Mouse (Mus musculus): ENCODE data around the gene Ebf3. TPM values are rescaled to one million over a fixed set of nuclear protein-coding genes. Genes with fewer than 3 reads are reported as not detected.

Ebf3 gene
- polyA plus RNA-seq, 2 experiments: 0.07 TPM; not detected in 1

DNA sequence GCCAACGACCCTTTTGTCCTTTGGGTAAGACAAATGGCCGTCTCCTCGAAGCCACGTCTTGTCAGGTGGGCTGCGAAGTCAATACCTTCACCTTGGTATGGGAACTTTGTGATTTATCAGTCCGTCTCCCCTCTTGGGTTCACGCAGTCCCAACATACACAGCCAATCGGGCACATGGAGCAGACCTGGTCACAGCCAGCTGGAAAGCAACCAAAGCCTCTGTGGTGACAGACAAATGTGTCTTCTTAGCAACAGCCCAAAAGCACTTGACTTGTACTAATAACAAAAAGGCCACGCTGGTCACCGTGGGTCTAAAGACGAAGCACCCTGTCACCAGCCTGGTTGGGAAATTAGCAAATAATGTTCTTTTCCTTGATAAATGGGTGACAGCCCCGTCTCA, 95.5 kb downstream of the Ebf3 start:
- Histone ChIP-seq H3K27me3 (ENCODE audit: control insufficient read depth, insufficient read depth, low read length) (no peaks in the 10 kb centered on the region), H3K9ac (replicated peaks) (no peak overlapping the region), H3K9me3 (ENCODE audit: control insufficient read depth, low read length) (no peaks in the 10 kb centered on the region), H3K4me3 (ENCODE audit: insufficient read depth in 1 of 2, low read depth in 2 of 2, low read length in 2 of 2) (no peak overlapping the region), H3K4me1 (replicated peaks; ENCODE audit: control insufficient read depth in 2 of 2, insufficient read depth in 2 of 2, low read length in 1 of 2) (no peaks in the 10 kb centered on the region), H3K36me3 (replicated peaks; ENCODE audit: control insufficient read depth, insufficient read depth, low read depth) (no peaks in the 10 kb centered on the region), H3K27ac (no peak overlapping the region), H3K4me2 (ENCODE audit: low read depth) (no peak overlapping the region)
- ATAC-seq (ENCODE audit: insufficient read depth) (no peak), DNase-seq (ENCODE audit: low read depth in 3 of 3, low spot score in 3 of 3) (no peak)
- TF ChIP-seq CTCF (IDR thresholded peaks at IDR 0.05; ENCODE audit: low read depth) (no peak), EP300 (IDR thresholded peaks at IDR 0.05; ENCODE audit: low read depth) (no peak)
- 62% methylated on average over 12 of the region's 12 CpGs for WGBS (ENCODE audit: insufficient replicate concordance)

DNA sequence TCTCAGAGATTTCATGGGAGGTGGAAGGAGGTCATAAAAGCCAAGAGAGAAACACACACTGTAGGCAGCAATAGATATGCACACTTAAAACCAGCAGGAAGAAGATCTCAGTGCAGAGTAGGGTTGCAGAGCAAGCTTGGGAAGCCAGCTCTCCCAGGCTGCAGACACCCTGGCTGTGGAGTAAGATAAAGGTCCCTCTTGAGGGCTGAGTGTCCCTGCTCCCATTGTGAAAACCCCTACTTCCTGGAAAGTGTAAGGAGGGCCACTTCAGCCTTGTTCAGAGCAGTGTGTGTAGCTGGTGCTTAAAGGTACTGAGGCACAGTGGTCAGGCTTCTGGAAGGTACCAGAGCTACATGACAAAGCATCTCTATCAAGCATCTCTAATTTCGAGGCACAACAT, 100.8 kb downstream of the Ebf3 start:
- no peaks in the 10 kb centered on the region for H3K4me1 ChIP-seq (replicated peaks; ENCODE audit: control insufficient read depth in 2 of 2, insufficient read depth in 2 of 2, low read length in 1 of 2)
- H3K4me2 ChIP-seq (ENCODE audit: low read depth): no peak overlapping the region
- H3K27me3 ChIP-seq (ENCODE audit: control insufficient read depth, insufficient read depth, low read length): no peaks in the 10 kb centered on the region
- no peak overlapping the region for H3K9ac ChIP-seq (replicated peaks)
- DNase-seq (ENCODE audit: low read depth in 3 of 3, low spot score in 3 of 3) (no peak), ATAC-seq (ENCODE audit: insufficient read depth) (no peak)
- H3K9me3 ChIP-seq (ENCODE audit: control insufficient read depth, low read length): no peaks in the 10 kb centered on the region
- 28% methylated on average over 1 of the region's 1 CpGs for WGBS (ENCODE audit: insufficient replicate concordance)
- TF ChIP-seq CTCF (IDR thresholded peaks at IDR 0.05; ENCODE audit: low read depth) (no peak), EP300 (IDR thresholded peaks at IDR 0.05; ENCODE audit: low read depth) (no peak)
- H3K4me3 ChIP-seq (ENCODE audit: insufficient read depth in 1 of 2, low read depth in 2 of 2, low read length in 2 of 2): no peak overlapping the region
- H3K27ac ChIP-seq: no peak overlapping the region
- H3K36me3 ChIP-seq (replicated peaks; ENCODE audit: control insufficient read depth, insufficient read depth, low read depth): no peaks in the 10 kb centered on the region

DNA sequence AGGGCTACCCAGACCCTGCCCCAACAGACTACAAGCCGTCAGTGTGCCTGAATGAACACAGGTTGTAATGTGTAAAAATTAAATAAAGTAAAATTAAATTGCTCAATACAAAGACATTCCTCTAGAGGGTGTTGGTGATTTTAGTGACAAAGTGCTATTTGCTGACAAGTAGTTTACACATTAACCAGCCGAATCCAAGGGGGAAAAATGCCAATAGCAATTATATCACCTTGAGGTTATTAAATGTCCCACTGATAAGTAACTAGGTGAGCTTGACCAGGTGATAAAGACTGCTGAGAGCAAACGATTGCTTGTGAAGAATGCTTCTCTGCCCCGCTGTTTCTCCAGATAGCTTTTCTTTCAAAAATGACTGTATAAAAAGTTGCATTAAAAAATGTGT, 102.9 kb downstream of the Ebf3 start:
- Histone ChIP-seq H3K4me3 (ENCODE audit: insufficient read depth in 1 of 2, low read depth in 2 of 2, low read length in 2 of 2) (no peak overlapping the region), H3K27me3 (ENCODE audit: control insufficient read depth, insufficient read depth, low read length) (no peaks in the 10 kb centered on the region), H3K27ac (no peak overlapping the region), H3K4me1 (replicated peaks; ENCODE audit: control insufficient read depth in 2 of 2, insufficient read depth in 2 of 2, low read length in 1 of 2) (no peaks in the 10 kb centered on the region), H3K36me3 (replicated peaks; ENCODE audit: control insufficient read depth, insufficient read depth, low read depth) (no peaks in the 10 kb centered on the region), H3K9me3 (ENCODE audit: control insufficient read depth, low read length) (no peaks in the 10 kb centered on the region), H3K4me2 (ENCODE audit: low read depth) (no peak overlapping the region), H3K9ac (replicated peaks) (no peak overlapping the region)
- 48% methylated on average over 4 of the region's 4 CpGs for WGBS (ENCODE audit: insufficient replicate concordance)
- TF ChIP-seq CTCF (IDR thresholded peaks at IDR 0.05; ENCODE audit: low read depth) (no peak), EP300 (IDR thresholded peaks at IDR 0.05; ENCODE audit: low read depth) (no peak)
- DNase-seq (ENCODE audit: low read depth in 3 of 3, low spot score in 3 of 3): no peak
- ATAC-seq (ENCODE audit: insufficient read depth): no peak

DNA sequence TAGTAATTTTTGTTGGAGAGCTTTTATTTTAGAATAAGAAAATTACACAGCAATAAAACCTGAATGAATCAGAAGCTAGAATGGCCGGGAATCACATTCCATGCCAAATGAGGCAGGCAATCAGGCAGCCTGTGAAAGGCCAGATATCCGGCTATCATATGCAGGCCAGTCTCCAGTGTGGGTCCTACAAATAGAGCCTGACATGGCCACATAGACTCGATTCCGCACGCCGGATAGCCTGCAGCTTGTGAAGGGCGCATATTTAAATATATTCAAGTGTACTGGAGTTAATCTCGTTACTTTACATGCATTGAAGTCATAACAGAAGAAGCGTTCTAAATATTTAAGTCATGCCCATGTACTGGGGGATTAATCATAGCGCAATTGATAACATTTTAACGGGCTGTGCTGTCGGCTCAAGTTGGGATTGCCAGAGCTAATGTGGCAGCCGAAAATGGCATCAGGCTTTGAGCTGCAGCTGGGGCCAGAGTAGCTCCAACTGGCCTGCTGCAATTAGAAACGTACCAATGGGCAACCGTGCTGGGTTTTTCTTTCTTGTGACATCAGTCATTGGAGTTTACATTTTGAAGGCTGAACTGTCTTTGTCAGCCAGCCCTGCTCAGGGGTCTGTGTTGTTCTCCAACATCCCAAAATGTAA, 104.4 kb downstream of the Ebf3 start:
- H3K4me1 ChIP-seq (replicated peaks; ENCODE audit: control insufficient read depth in 2 of 2, insufficient read depth in 2 of 2, low read length in 1 of 2): no peaks in the 10 kb centered on the region
- TF ChIP-seq CTCF (IDR thresholded peaks at IDR 0.05; ENCODE audit: low read depth): no peak
- TF ChIP-seq EP300 (IDR thresholded peaks at IDR 0.05; ENCODE audit: low read depth): no peak

DNA sequence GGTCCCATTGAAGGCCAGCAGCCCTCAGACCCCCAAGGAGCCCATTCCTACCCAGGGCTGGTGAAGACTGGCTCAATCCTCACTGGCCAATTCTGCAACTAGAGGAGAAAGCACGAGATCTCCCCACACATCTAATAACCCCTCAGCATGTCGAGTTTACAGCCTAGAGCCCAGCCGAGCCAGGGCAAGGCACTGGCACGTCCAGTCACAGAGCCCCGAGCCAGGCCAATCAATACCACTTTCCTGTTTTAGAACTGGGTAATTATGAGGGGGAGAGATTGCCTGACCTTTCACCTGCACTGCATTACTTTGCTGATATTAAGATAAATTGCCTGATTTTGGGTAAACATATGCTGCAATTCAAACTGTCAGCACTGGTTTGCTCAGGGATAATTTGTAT, 105.7 kb downstream of the Ebf3 start:
- H3K9ac ChIP-seq (replicated peaks): no peak overlapping the region
- H3K4me2 ChIP-seq (ENCODE audit: low read depth): no peak overlapping the region
- H3K27me3 ChIP-seq (ENCODE audit: control insufficient read depth, insufficient read depth, low read length): no peaks in the 10 kb centered on the region
- no peaks in the 10 kb centered on the region for H3K4me1 ChIP-seq (replicated peaks; ENCODE audit: control insufficient read depth in 2 of 2, insufficient read depth in 2 of 2, low read length in 1 of 2)
- DNase-seq (ENCODE audit: low read depth in 3 of 3, low spot score in 3 of 3) (no peak), ATAC-seq (ENCODE audit: insufficient read depth) (no peak)
- no peak overlapping the region for H3K27ac ChIP-seq
- TF ChIP-seq EP300 (IDR thresholded peaks at IDR 0.05; ENCODE audit: low read depth) (no peak), CTCF (IDR thresholded peaks at IDR 0.05; ENCODE audit: low read depth) (no peak)
- no peak overlapping the region for H3K4me3 ChIP-seq (ENCODE audit: insufficient read depth in 1 of 2, low read depth in 2 of 2, low read length in 2 of 2)
- no peaks in the 10 kb centered on the region for H3K36me3 ChIP-seq (replicated peaks; ENCODE audit: control insufficient read depth, insufficient read depth, low read depth)
- no peaks in the 10 kb centered on the region for H3K9me3 ChIP-seq (ENCODE audit: control insufficient read depth, low read length)
- WGBS (ENCODE audit: insufficient replicate concordance): 29% methylated on average over 5 of the region's 5 CpGs

More for the DNA sequence above, 104.4 kb downstream of the Ebf3 start:
- Histone ChIP-seq H3K36me3 (replicated peaks; ENCODE audit: control insufficient read depth, insufficient read depth, low read depth) (no peaks in the 10 kb centered on the region), H3K4me2 (ENCODE audit: low read depth) (no peak overlapping the region), H3K9ac (replicated peaks) (no peak overlapping the region), H3K27ac (no peak overlapping the region), H3K4me3 (ENCODE audit: insufficient read depth in 1 of 2, low read depth in 2 of 2, low read length in 2 of 2) (no peak overlapping the region), H3K9me3 (ENCODE audit: control insufficient read depth, low read length) (no peaks in the 10 kb centered on the region), H3K27me3 (ENCODE audit: control insufficient read depth, insufficient read depth, low read length) (no peaks in the 10 kb centered on the region)
- DNase-seq (ENCODE audit: low read depth in 3 of 3, low spot score in 3 of 3) (no peak), ATAC-seq (ENCODE audit: insufficient read depth) (no peak)
- 69% methylated on average over 15 of the region's 15 CpGs for WGBS (ENCODE audit: insufficient replicate concordance)
